Mouse (Mus musculus) midbrain, embryonic 11.5 days (tissue): Measurements from ENCODE around the gene Kcne3. TPM values are rescaled to one million over a fixed set of nuclear protein-coding genes. Genes with fewer than 3 reads are reported as not detected.

Source experiments
- ATAC-seq: fragments of 200-750 bp; cut with Nextera tagmentation; 2 replicates; pipeline ENCODE4 v1.8.0; 2017; ENCODE audit warnings: moderate TSS enrichment, moderate library complexity; ENCODE audit not compliant: low FRiP score
- DNase-seq: peaks from one replicate; pipeline ENCODE4 v3.0.0; 2015; ENCODE audit warnings: low spot score; ENCODE audit errors: missing footprints
- H3K27ac ChIP-seq: fragments of 300-500 bp; sonication (generic); 2 replicates; pipeline ENCODE4 v1.5.1; 2014; ENCODE audit warnings: low read depth, low read length
- H3K27me3 ChIP-seq: fragments of 300-500 bp; sonication (generic); 2 replicates; pipeline ENCODE4 v1.6.1; 2014; ENCODE audit warnings: mild to moderate bottlenecking, low read length, moderate library complexity, mixed read lengths; ENCODE audit not compliant: control insufficient read depth, insufficient read depth
- H3K36me3 ChIP-seq: fragments of 300-500 bp; sonication (generic); 2 replicates; pipeline ENCODE4 v1.6.1; 2014; ENCODE audit warnings: mild to moderate bottlenecking, low read length, moderate library complexity, mixed read lengths; ENCODE audit not compliant: control insufficient read depth, insufficient read depth
- H3K4me1 ChIP-seq: fragments of 300-500 bp; sonication (generic); 2 replicates; pipeline ENCODE4 v1.6.1; 2014; ENCODE audit warnings: low read length; ENCODE audit not compliant: control insufficient read depth, insufficient read depth
- H3K4me2 ChIP-seq: fragments of 300-500 bp; sonication (generic); 2 replicates; pipeline ENCODE4 v1.6.1; 2014; ENCODE audit warnings: mild to moderate bottlenecking, moderate library complexity
- H3K4me3 ChIP-seq: fragments of 300-500 bp; sonication (generic); 2 replicates; pipeline ENCODE4 v1.5.1; 2014; ENCODE audit warnings: low read depth, low read length
- H3K9ac ChIP-seq: fragments of 300-500 bp; sonication (generic); 2 replicates; pipeline ENCODE4 v1.6.1; 2014; ENCODE audit warnings: low read length
- H3K9me3 ChIP-seq: fragments of 300-500 bp; sonication (generic); 2 replicates; pipeline ENCODE4 v1.6.1; 2016; ENCODE audit warnings: low read length; ENCODE audit not compliant: control insufficient read depth
- WGBS: fragments of 180-500 bp; shearing (Covaris S2); extraction: QIAGEN DNeasy Blood & Tissue Kit; methylation state at CpG from one replicate; pipeline ENCODE4 v1.1.7; 2014; 5-methylcytosine and 5-hydroxymethylcytosine counted together
- polyA plus RNA-seq: library from polyadenylated mRNA; unstranded; fragments of >200 nt; fragmentation: Nextera tagmentation; extraction: Ambion mirVana; gene quantifications from 2 replicates; pipeline ENCODE4 v1.2.1, GENCODE M21; 2014

Kcne3 gene
- polyA plus RNA-seq, 1 experiment from 2014 or later = 1.1 TPM

DNA sequence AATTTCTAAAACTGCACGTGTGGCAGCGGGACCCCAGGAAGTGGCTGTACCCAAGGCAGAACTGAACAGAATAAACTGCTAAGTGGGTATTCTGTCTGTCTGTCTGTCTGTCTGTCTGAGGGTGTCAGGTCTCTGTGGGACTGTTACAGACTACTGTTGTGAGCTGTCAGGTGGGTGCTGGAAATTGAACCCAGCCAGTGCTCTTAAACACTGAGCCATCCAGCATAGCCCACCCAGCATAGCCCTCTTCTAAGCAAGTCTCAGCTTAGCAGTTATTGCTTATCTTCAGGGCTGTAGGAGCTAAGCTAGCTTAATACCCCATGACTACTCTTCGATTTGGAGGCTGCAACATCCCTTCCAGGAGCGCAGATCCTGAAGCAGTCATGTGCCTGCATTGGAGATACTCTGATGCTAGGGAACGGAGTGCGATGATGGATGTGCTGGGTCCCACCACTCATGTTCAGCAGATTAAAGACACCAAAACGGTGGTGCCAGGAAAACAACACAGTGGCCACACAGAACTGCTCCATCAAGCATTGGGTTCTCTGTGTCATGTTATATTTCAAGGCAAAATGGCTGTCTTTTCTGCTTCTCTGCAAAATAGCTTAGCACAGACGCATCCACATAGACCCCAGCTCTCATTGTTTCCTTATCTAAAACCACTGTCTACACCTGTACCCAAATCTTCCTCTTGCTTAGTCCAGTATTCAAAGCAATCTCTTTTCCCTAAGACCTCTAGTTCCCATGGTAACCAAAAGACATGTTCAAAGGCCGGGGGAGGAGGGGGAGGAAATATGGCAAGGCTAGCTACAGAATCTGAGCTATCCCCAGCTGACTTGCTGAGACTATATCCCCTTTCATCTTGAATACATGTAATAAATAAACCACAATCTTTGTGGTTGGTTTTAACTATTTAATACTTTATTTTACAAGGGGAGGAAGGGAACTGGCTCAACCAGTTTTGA is 40.6 kb downstream of the Kcne3 start:
- 70% methylated on average over 9 of the region's 9 CpGs for WGBS
- Histone ChIP-seq H3K4me2 (no peak overlapping the region), H3K27ac (peak overlapping the region; percentile 57; the same call in 1 of the 2 replicates), H3K4me1 (peaks cover 20% of the 10 kb centered on the region), H3K4me3 (no peak overlapping the region), H3K9me3 (no peaks in the 10 kb centered on the region), H3K9ac (no peak overlapping the region), H3K36me3 (no peaks in the 10 kb centered on the region), H3K27me3 (no peaks in the 10 kb centered on the region)
- peak; percentile 67; the same call in 1 of the 2 replicates for ATAC-seq
- DNase-seq = peak; percentile 82

DNA sequence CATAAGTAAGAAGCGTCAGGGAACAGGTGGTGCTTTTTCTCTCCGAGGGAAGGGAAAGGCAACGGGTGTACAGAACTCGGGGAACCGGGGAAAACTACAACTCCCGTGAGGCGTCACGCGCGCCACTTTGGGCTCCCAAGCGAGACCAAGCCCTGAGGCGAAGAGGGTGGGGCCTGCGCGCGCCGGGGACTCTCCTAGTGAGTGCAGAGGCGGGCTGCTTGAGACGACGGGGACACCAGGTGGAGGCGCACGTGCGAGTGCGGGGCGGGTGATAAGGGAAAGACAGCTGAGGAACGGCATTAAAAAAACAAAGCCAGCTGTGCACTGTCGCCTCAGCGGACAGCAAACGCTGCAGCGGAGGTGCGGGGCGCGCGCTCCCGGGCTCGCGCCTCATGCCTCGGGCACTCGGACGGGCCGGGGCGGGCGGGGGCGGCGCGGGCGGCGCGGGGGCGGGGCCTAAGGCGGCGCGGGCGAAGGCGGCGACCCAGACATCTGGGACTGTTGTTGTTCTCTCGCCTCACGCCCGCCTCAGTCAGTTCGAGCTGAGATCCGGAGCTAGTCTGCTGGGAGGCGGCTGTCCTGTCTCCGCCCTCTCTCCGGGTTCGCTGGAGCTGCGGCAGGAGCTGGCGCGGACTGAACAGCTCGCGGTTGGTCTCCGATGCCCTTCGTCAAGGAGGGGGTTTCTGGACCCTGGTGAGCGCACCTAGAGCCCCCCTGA is 51.0 kb downstream of the Kcne3 start, which contains the start of gene Pgm2l1:
Pgm2l1 (plus strand) TSS at position 237 of the 718 bp plus-strand sequence.
- Histone ChIP-seq H3K27ac (peak within 1 kb of the TSS; percentile 82), H3K4me3 (peak within 1 kb of the TSS; percentile 59), H3K9ac (peak within 1 kb of the TSS; percentile 79), H3K9me3 (no peaks in the 10 kb centered on the region), H3K27me3 (no peaks in the 10 kb centered on the region), H3K4me1 (peaks cover 3% of the 10 kb centered on the region; the same call in 1 of the 2 replicates), H3K4me2 (peak within 1 kb of the TSS; percentile 82), H3K36me3 (no peaks in the 10 kb centered on the region)
- WGBS = under 1% methylated on average over 55 of the region's 72 CpGs
- ATAC-seq = peak; percentile 98
- peak; percentile 99 for DNase-seq

DNA sequence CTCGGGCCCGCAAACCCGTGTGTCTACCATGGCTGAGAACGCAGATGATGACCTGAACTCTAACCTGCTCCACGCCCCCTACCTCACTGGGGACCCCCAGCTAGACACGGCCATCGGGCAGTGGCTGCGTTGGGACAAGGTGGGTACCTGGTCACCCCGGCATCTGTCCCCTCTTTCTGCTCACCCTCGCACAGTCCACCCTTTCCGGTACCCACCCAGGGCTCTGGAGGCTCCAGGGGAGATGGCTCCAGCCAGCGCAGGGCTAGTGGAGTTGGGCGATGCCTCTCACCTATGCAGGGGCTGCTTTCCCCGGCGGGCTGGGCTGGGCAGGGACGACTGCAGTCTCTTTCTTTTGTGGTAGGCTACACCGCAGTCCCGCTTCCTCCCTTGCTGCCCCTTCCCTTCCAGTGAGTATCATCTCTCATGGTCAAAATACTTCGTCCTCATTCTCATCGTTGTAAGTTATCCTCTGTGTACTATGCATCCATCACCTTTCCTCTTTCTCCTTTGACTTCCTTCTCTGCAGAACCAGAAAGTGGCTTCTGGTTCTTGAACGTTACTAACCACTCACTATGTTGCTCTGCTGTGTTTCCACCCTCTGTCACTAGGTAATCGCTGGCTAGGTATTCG is 51.7 kb downstream of the Kcne3 start:
- Histone ChIP-seq H3K9me3 (no peaks in the 10 kb centered on the region), H3K36me3 (no peaks in the 10 kb centered on the region), H3K4me2 (peak overlapping the region; percentile 82), H3K4me1 (peaks cover 3% of the 10 kb centered on the region; the same call in 1 of the 2 replicates), H3K4me3 (peak overlapping the region; percentile 59), H3K9ac (peak overlapping the region; percentile 79), H3K27me3 (no peaks in the 10 kb centered on the region), H3K27ac (peak overlapping the region; percentile 82)
- peak; percentile 96 for DNase-seq
- WGBS = 1% methylated on average over 23 of the region's 23 CpGs
- ATAC-seq = peak; percentile 70

DNA sequence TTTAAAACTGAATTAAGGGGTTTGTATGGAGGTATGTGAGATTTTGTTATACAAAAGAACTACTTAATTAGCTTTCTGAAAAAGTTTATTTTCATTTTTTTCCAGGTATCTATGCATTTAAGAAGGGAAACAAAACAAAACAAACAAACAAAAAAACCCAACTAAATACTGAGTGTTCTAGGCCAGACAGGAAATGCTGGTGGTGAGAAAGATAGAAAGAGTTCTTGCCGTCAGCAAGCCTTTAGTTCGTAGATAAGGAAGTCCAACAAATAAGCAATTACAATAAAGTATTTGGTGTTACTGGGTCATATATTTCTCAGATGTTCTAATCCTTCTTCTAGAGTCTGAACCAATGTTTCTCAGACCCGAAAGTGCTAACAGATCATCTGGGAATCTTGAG is 52.7 kb downstream of the Kcne3 start:
- H3K36me3 ChIP-seq = no peaks in the 10 kb centered on the region
- no peak overlapping the region; the same call in 1 of the 2 replicates for H3K9ac ChIP-seq
- no peak for DNase-seq
- H3K9me3 ChIP-seq = no peaks in the 10 kb centered on the region
- peak overlapping the region; percentile 82 for H3K4me2 ChIP-seq
- H3K27me3 ChIP-seq = no peaks in the 10 kb centered on the region
- H3K27ac ChIP-seq = no peak overlapping the region
- peak overlapping the region; percentile 59; the same call in 1 of the 2 replicates for H3K4me3 ChIP-seq
- H3K4me1 ChIP-seq = peaks cover 3% of the 10 kb centered on the region; the same call in 1 of the 2 replicates
- WGBS = 66% methylated on average over 3 of the region's 3 CpGs
- no peak for ATAC-seq

DNA sequence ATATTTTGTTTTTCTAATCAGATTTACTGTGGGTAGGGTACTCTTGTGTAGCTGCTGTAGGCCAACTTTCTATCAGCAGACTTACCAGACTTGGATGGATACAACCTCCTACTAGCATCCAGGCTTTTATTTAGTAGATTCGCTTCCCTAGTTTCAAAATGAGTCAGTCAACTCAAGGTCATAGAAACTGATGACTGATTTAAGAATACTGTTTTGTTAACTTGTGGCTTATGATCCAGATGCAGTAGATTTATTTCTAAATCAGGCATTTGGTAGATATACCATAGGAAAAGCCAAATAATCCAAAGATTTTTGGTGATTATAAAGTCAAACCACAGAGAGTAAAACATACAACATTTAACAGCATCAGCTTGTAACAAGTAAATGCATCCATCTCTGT is 54.3 kb downstream of the Kcne3 start:
- H3K9me3 ChIP-seq = no peaks in the 10 kb centered on the region
- no peak overlapping the region for H3K4me2 ChIP-seq
- peaks cover 3% of the 10 kb centered on the region; the same call in 1 of the 2 replicates for H3K4me1 ChIP-seq
- H3K4me3 ChIP-seq = no peak overlapping the region
- ATAC-seq (no peak), DNase-seq (no peak)
- H3K9ac ChIP-seq = no peak overlapping the region
- WGBS = 89% methylated on average over 1 of the region's 1 CpGs
- no peaks in the 10 kb centered on the region for H3K27me3 ChIP-seq
- no peaks in the 10 kb centered on the region for H3K36me3 ChIP-seq
- H3K27ac ChIP-seq = no peak overlapping the region

DNA sequence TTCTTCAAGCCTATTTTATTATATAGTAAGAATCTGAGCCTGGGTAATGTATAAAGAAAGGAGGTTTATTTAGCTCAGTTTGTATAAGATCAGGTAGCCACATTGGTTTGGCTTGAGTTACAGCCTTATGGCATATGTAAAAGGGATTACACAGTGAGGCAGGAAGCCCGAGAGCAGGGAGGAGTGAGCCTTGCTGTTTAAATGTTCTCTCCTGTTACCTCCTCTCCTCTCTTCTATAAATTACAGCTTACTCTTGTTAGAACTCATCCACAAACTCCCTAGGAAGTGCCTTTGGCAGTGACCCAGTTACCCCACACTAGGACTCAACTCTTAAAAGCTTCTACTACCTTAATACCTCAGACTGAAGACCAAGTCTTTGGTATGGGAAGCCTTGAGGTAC is 55.4 kb downstream of the Kcne3 start:
- Histone ChIP-seq H3K4me3 (no peak overlapping the region), H3K4me1 (peaks cover 3% of the 10 kb centered on the region; the same call in 1 of the 2 replicates), H3K36me3 (no peaks in the 10 kb centered on the region), H3K27me3 (no peaks in the 10 kb centered on the region), H3K9ac (no peak overlapping the region), H3K4me2 (no peak overlapping the region), H3K27ac (no peak overlapping the region), H3K9me3 (no peaks in the 10 kb centered on the region)
- WGBS = 50% methylated on average over 1 of the region's 1 CpGs
- no peak for DNase-seq
- no peak for ATAC-seq

DNA sequence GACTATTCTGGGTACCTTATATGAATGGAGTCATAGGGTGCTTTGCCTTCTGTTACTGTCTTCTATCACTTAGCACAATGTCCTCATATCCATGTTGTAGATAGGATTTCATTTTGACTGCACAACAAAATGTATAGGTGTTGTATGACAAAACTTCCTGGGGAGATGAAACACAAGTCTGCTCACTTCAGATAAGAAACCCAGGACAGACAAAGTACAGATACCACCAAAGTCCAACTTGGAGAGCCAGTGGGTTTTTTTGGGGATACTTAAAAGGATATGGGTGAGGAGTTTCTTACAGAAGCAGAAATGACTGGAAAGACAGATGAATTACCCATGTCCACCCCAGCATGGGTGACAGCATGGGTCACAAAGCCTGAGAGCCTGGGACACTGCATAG is 57.4 kb downstream of the Kcne3 start:
- H3K4me3 ChIP-seq = no peak overlapping the region
- peaks cover 1% of the 10 kb centered on the region; the same call in 1 of the 2 replicates for H3K4me1 ChIP-seq
- no peak overlapping the region for H3K27ac ChIP-seq
- no peak for ATAC-seq
- H3K4me2 ChIP-seq = no peak overlapping the region
- H3K27me3 ChIP-seq = no peaks in the 10 kb centered on the region
- no peaks in the 10 kb centered on the region for H3K36me3 ChIP-seq
- H3K9me3 ChIP-seq = no peaks in the 10 kb centered on the region
- DNase-seq = no peak
- H3K9ac ChIP-seq = no peak overlapping the region
